Mouse (Mus musculus): ENCODE results near the gene Kcnb1.

GRCm38 (mm10) chr2:167219154-167219775 lies 29.3 kb upstream of the Kcnb1 start:
- TF ChIP-seq MAFK (IDR thresholded peaks at IDR 0.05; ENCODE audit: insufficient read depth, low read depth, low read length) (no peak), CHD2 (IDR thresholded peaks at IDR 0.05; ENCODE audit: low read depth, low read length) (no peak), HCFC1 (IDR thresholded peaks at IDR 0.05; ENCODE audit: borderline replicate concordance, insufficient read depth, low read length) (no peak), ZNF384 (IDR thresholded peaks at IDR 0.05; ENCODE audit: low read depth, low read length) (no peak)

Data from ES-E14 (cell line).